Mouse (Mus musculus) embryonic facial prominence, embryonic 12.5 days (tissue): ENCODE results near the gene Myo15. TPM values are rescaled to one million over a fixed set of nuclear protein-coding genes. Genes with fewer than 3 reads are reported as not detected.

ENCODE experiments used
- ATAC-seq: fragments of 200-750 bp; cut with Nextera tagmentation; 2 replicates; pipeline ENCODE4 v1.8.0; 2017; ENCODE audit not compliant: insufficient number of reproducible peaks, insufficient read depth, low FRiP score, low TSS enrichment
- H3K27ac ChIP-seq: fragments of 300-500 bp; sonication (generic); 2 replicates; pipeline ENCODE4 v1.5.1; 2016; ENCODE audit warnings: mild to moderate bottlenecking
- H3K27me3 ChIP-seq: fragments of 300-500 bp; sonication (generic); 2 replicates; pipeline ENCODE4 v1.6.1; 2016; ENCODE audit warnings: mild to moderate bottlenecking, moderate library complexity
- H3K36me3 ChIP-seq: fragments of 300-500 bp; sonication (generic); 2 replicates; pipeline ENCODE4 v1.6.1; 2016; ENCODE audit warnings: mild to moderate bottlenecking
- H3K4me1 ChIP-seq: fragments of 300-500 bp; sonication (generic); 2 replicates; pipeline ENCODE4 v1.6.1; 2016
- H3K4me2 ChIP-seq: fragments of 300-500 bp; sonication (generic); replicated peaks from 2 replicates; pipeline ENCODE4 v1.6.1; 2016; ENCODE audit warnings: mild to moderate bottlenecking, moderate library complexity
- H3K4me3 ChIP-seq: fragments of 300-500 bp; sonication (generic); 2 replicates; pipeline ENCODE4 v1.5.1; 2016; ENCODE audit warnings: mild to moderate bottlenecking
- H3K9ac ChIP-seq: fragments of 300-500 bp; sonication (generic); 2 replicates; pipeline ENCODE4 v1.6.1; 2016; ENCODE audit warnings: mild to moderate bottlenecking, moderate library complexity
- H3K9me3 ChIP-seq: fragments of 300-500 bp; sonication (generic); 2 replicates; pipeline ENCODE4 v1.6.1; 2016; ENCODE audit warnings: mild to moderate bottlenecking, moderate library complexity
- WGBS: fragments of 180-500 bp; shearing (Covaris S2); methylation state at CpG from one replicate; pipeline ENCODE4 v1.1.7; 2016; 5-methylcytosine and 5-hydroxymethylcytosine counted together
- polyA plus RNA-seq: library from polyadenylated mRNA; unstranded; fragments of >200 nt; fragmentation: Nextera tagmentation; extraction: Ambion mirVana; gene quantifications from 2 replicates; pipeline ENCODE4 v1.2.1, GENCODE M21; 2016

Myo15 gene
- polyA plus RNA-seq, 1 experiment from 2014 or later = 0.63 TPM

DNA sequence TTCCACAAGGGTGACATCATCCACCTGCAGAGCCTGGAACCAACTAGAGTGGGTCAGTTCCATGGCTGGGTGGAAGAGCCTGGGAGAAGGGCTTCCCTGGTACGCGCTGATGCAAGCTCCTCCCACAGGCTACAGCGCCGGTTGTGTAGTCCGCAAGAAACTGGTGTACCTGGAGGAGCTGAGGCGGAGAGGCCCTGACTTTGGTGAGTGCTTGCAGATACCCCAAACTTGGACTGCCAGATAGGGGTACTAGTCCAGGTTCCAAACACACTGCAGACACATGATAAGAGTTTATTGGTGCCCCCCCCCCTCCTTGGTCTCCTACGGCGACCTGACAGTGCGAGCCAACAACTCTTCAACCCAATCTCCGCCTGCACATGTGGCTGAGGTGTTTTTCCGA is 39.8 kb downstream of the Myo15 start:
- H3K4me2 ChIP-seq = peak overlapping the region; percentile 69
- H3K27ac ChIP-seq = no peak overlapping the region
- H3K9me3 ChIP-seq = no peaks in the 10 kb centered on the region
- H3K4me1 ChIP-seq = peaks cover 7% of the 10 kb centered on the region
- no peaks in the 10 kb centered on the region for H3K36me3 ChIP-seq
- peak overlapping the region; percentile 39 for H3K4me3 ChIP-seq
- whole genome bisulfite sequencing = 6% methylated on average over 11 of the region's 11 CpGs
- peak overlapping the region; percentile 54; the same call in 1 of the 2 replicates for H3K9ac ChIP-seq
- peaks cover 25% of the 10 kb centered on the region for H3K27me3 ChIP-seq
- no peak for ATAC-seq

GRCm38 (mm10) chr11:60509500-60509899 is 40.4 kb downstream of the Myo15 start:
- H3K27ac ChIP-seq = no peak overlapping the region
- peak; percentile 68; the same call in 1 of the 2 replicates for ATAC-seq
- peaks cover 7% of the 10 kb centered on the region for H3K4me1 ChIP-seq
- no peaks in the 10 kb centered on the region for H3K9me3 ChIP-seq
- no peaks in the 10 kb centered on the region for H3K36me3 ChIP-seq
- H3K9ac ChIP-seq = peak overlapping the region; percentile 54
- H3K4me2 ChIP-seq = peak overlapping the region; percentile 69
- H3K27me3 ChIP-seq = peaks cover 25% of the 10 kb centered on the region
- H3K4me3 ChIP-seq = peak overlapping the region; percentile 39
- 1% methylated on average over 25 of the region's 25 CpGs for WGBS

DNA sequence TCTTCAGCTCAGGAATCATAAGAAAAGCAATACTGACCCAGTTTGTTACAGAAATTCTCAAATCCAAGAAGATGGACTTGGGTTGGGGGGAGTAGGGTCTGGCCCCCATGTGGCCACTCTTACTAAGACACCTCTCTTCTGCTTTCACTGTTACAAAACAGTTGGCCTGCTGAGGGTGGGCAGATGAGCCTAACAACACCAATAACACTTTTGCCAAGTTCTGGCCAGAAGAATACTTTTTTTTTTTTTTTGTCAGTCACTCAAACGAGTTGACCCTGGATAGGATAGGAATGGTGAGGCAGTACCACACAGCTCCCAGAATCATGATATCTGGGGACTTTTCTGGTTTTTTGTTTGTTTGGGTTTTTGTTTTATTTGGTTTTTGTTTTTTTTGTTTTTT is 42.8 kb downstream of the Myo15 start:
- Histone ChIP-seq H3K9me3 (no peaks in the 10 kb centered on the region), H3K36me3 (no peaks in the 10 kb centered on the region), H3K9ac (no peak overlapping the region), H3K4me2 (no peak overlapping the region), H3K4me1 (peaks cover 7% of the 10 kb centered on the region), H3K27ac (no peak overlapping the region), H3K4me3 (no peak overlapping the region), H3K27me3 (peaks cover 25% of the 10 kb centered on the region)
- ATAC-seq = no peak
- 83% methylated on average over 1 of the region's 1 CpGs for WGBS

DNA sequence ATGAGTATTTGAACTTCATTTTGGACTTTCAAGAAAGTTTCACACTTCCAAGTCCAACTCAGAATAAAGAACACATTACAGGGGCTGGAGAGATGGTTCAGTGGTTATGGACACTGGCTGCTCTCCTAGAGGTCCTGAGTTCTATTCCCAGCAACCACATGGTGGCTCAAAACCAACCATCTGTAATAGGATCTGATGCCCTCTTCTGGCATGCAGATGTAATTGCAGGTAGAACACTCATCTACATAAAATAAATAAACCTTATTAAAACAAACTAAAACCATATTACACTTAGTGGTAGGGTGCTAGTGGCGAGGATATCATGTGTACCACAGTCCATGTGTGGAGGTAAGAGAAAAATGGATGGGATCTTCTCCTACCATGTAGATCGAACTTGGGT is 43.4 kb downstream of the Myo15 start:
- H3K27me3 ChIP-seq = peaks cover 25% of the 10 kb centered on the region

GRCm38 (mm10) chr11:60514941-60515340 is 45.8 kb downstream of the Myo15 start:
- H3K4me3 ChIP-seq = no peak overlapping the region
- no peaks in the 10 kb centered on the region for H3K9me3 ChIP-seq
- H3K36me3 ChIP-seq = no peaks in the 10 kb centered on the region
- no peak overlapping the region for H3K4me2 ChIP-seq
- peaks cover under 1% of the 10 kb centered on the region for H3K4me1 ChIP-seq
- peaks cover 5% of the 10 kb centered on the region; the same call in 1 of the 2 replicates for H3K27me3 ChIP-seq
- 47% methylated on average over 2 of the region's 2 CpGs for WGBS
- no peak for ATAC-seq
- no peak overlapping the region for H3K9ac ChIP-seq
- H3K27ac ChIP-seq = no peak overlapping the region

More for the DNA sequence above, 43.4 kb downstream of the Myo15 start:
- peaks cover 7% of the 10 kb centered on the region for H3K4me1 ChIP-seq
- no peak for ATAC-seq
- no peak overlapping the region for H3K4me3 ChIP-seq
- no peak overlapping the region for H3K27ac ChIP-seq
- no peaks in the 10 kb centered on the region for H3K36me3 ChIP-seq
- no peak overlapping the region for H3K4me2 ChIP-seq
- H3K9me3 ChIP-seq = no peaks in the 10 kb centered on the region
- WGBS = 75% methylated on average over 2 of the region's 2 CpGs
- no peak overlapping the region for H3K9ac ChIP-seq

DNA sequence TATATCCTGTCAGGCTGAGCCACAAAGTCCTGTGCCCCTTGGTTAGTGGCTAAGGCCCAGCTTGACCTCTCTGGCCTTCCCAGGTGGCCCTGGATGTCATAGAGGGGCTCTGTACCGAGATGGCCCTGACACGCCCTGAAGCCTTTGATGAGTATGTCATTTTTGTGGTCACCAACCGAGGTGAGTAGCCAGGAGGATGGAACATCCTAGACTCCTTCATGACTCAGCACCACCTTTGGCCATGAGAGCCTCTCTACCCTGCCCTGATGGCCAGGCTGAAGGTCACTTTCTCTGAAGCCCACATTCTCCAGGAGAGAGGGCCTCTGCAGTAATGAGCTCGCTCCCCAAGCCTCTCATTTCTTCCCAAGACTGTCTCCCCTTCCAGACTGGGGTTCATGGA is 49.2 kb downstream of the Myo15 start:
- ATAC-seq = no peak
- Histone ChIP-seq H3K9me3 (no peaks in the 10 kb centered on the region), H3K9ac (no peak overlapping the region), H3K27ac (no peak overlapping the region), H3K36me3 (no peaks in the 10 kb centered on the region), H3K27me3 (no peaks in the 10 kb centered on the region), H3K4me1 (no peaks in the 10 kb centered on the region), H3K4me3 (no peak overlapping the region), H3K4me2 (no peak overlapping the region)
- whole genome bisulfite sequencing = 67% methylated on average over 4 of the region's 4 CpGs

GRCm38 (mm10) chr11:60522027-60522426 is 52.9 kb downstream of the Myo15 start:
- Histone ChIP-seq H3K4me2 (no peak overlapping the region), H3K27me3 (no peaks in the 10 kb centered on the region), H3K27ac (no peak overlapping the region), H3K4me3 (no peak overlapping the region), H3K36me3 (no peaks in the 10 kb centered on the region), H3K9me3 (no peaks in the 10 kb centered on the region), H3K9ac (no peak overlapping the region), H3K4me1 (no peaks in the 10 kb centered on the region)
- ATAC-seq = no peak
- WGBS = 80% methylated on average over 5 of the region's 5 CpGs

DNA sequence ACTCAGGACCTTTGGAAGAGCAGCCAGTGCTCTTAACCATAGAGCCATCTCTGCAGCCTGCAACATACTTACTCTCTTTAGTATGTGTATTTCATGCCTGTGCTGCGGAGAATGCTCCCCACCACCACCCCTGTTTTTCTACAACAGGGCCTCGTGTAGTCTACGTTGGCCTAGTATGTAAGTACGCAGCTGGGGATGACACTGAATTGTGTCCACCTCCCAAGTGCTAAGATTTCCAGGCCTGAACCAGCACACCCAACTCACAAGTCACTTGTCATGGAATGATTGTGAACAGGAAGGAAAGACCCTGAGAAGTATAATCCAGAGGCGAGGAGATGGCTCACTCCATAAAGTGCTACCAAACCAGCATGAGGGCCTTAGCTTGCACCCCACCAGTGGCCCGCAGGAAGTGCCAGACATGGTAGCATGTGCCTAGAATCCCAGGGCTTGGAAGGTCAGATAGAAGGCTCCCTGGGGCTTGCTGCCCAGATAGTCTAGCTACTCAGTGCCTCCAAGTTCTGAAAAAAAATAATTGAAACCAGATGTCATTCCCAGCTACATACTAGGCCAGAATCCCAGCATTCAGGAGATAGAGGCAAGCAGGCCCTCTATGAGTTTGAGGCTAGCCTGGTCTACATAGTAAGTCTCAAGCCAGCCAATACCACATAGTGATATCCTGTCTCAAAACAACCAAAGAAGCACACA is 53.7 kb downstream of the Myo15 start:
- WGBS = 75% methylated on average over 6 of the region's 6 CpGs
- no peak overlapping the region for H3K27ac ChIP-seq
- H3K27me3 ChIP-seq = no peaks in the 10 kb centered on the region
- ATAC-seq = no peak
- no peaks in the 10 kb centered on the region for H3K4me1 ChIP-seq
- H3K9me3 ChIP-seq = no peaks in the 10 kb centered on the region
- H3K4me2 ChIP-seq = no peak overlapping the region
- no peak overlapping the region for H3K9ac ChIP-seq
- H3K36me3 ChIP-seq = no peaks in the 10 kb centered on the region
- no peak overlapping the region for H3K4me3 ChIP-seq

- no peaks in the 10 kb centered on the region for H3K4me1 ChIP-seq
- ATAC-seq = no peak
- 68% methylated on average over 4 of the region's 4 CpGs for WGBS
Measured at GRCm38 (mm10) chr11:60526461-60526860, 57.3 kb downstream of the Myo15 start.

GRCm38 (mm10) chr11:60535676-60536075 is 66.5 kb downstream of the Myo15 start:
- no peaks in the 10 kb centered on the region for H3K9me3 ChIP-seq
- H3K4me2 ChIP-seq = peak overlapping the region; percentile 96
- 72% methylated on average over 2 of the region's 2 CpGs for WGBS
- H3K9ac ChIP-seq = peak overlapping the region; percentile 94; the same call in 1 of the 2 replicates
- peaks cover 17% of the 10 kb centered on the region for H3K4me1 ChIP-seq
- no peak for ATAC-seq
- no peaks in the 10 kb centered on the region for H3K36me3 ChIP-seq
- H3K27me3 ChIP-seq = no peaks in the 10 kb centered on the region
- peak overlapping the region; percentile 98; the same call in 1 of the 2 replicates for H3K4me3 ChIP-seq
- H3K27ac ChIP-seq = peak overlapping the region; percentile 100

More at GRCm38 (mm10) chr11:60526461-60526860, 57.3 kb downstream of the Myo15 start:
- H3K4me3 ChIP-seq = no peak overlapping the region
- H3K27ac ChIP-seq = no peak overlapping the region
- H3K4me2 ChIP-seq = no peak overlapping the region
- H3K36me3 ChIP-seq = no peaks in the 10 kb centered on the region
- H3K9me3 ChIP-seq = no peaks in the 10 kb centered on the region
- H3K9ac ChIP-seq = no peak overlapping the region
- H3K27me3 ChIP-seq = no peaks in the 10 kb centered on the region

DNA sequence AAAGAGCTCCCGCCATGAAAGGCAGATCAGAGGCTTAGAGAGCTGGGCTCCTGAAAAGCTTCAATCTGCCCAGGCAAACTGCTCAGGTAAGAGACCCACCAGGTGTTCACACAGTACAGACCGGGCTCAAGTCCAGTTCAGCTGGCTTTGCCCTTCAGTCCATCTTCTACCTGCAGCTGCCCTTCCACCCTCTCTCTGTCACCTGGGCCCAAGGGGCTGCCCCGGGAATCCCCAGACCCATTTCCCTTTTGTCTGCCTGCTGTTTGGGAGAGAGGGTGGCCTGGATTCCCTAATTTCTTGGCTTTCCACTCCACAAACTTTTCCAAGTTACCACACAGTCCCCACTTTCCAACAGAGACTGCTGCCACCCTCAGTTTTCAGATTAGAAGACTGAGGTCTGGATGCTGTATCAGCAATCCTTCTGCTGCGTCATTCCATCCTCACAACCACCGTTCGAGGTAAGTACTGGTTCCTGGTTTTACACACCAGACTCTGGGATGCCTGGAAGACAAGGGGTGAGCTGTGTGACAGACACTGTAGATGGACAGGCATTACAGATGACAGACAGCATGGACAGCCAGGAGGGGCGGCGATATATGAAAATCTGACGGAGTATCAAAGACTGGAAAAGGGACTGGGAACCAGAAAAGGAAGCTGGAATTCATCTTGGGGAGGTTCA is 67.2 kb downstream of the Myo15 start, which contains the start of gene Alkbh5:
Gene Alkbh5, plus strand, starts transcription at position 202 of the 679 bp plus-strand sequence.
- H3K4me2 ChIP-seq = peak within 1 kb of the TSS; percentile 96
- peak within 1 kb of the TSS; percentile 94 for H3K9ac ChIP-seq
- peak within 1 kb of the TSS; percentile 98 for H3K4me3 ChIP-seq
- no peaks in the 10 kb centered on the region for H3K27me3 ChIP-seq
- H3K4me1 ChIP-seq = peaks cover 21% of the 10 kb centered on the region
- ATAC-seq = no peak
- H3K36me3 ChIP-seq = no peaks in the 10 kb centered on the region
- peak within 1 kb of the TSS; percentile 100 for H3K27ac ChIP-seq
- no peaks in the 10 kb centered on the region for H3K9me3 ChIP-seq
- WGBS = 22% methylated on average over 9 of the region's 9 CpGs
